Mouse (Mus musculus) bone marrow macrophage, adult 2 months (primary cell): ENCODE results near the gene Rxfp4. TPM values are rescaled to one million over a fixed set of nuclear protein-coding genes. Genes with fewer than 3 reads are reported as not detected.
"Not testable (repeated sequence)": the region's sequence is repeated elsewhere in the genome, so short reads cannot be mapped to it uniquely, and the experiment has no call there.

Source experiments
- H3K27ac ChIP-seq: 2 replicates; pipeline ENCODE4 v1.5.1; 2012; ENCODE audit warnings: low read depth, low read length; ENCODE audit not compliant: insufficient read depth
- H3K4me1 ChIP-seq: 2 replicates; pipeline ENCODE4 v1.6.1; 2012; ENCODE audit warnings: low read length; ENCODE audit not compliant: control insufficient read depth, insufficient read depth
- H3K4me3 ChIP-seq: 2 replicates; pipeline ENCODE4 v1.5.1; 2012; ENCODE audit warnings: mild to moderate bottlenecking, low read length, moderate library complexity; ENCODE audit not compliant: insufficient read depth
- CTCF ChIP-seq: IDR thresholded peaks from 2 replicates; pipeline ENCODE4 v1.5.1; 2012; ENCODE audit warnings: low read depth, mild to moderate bottlenecking, low read length, moderate library complexity
- POLR2A ChIP-seq: IDR thresholded peaks from 2 replicates; pipeline ENCODE4 v1.6.1; 2012; ENCODE audit warnings: mild to moderate bottlenecking, low read depth, low read length, borderline replicate concordance
- polyA plus RNA-seq: library from polyadenylated mRNA; stranded (reverse); fragments of >200 nt; gene quantifications from 2 replicates; pipeline ENCODE4 v1.2.4, GENCODE M21; 2012; ENCODE audit not compliant: missing spikeins, insufficient read depth, insufficient read length

Rxfp4 gene
- polyA plus RNA-seq, 1 experiment: not detected

DNA sequence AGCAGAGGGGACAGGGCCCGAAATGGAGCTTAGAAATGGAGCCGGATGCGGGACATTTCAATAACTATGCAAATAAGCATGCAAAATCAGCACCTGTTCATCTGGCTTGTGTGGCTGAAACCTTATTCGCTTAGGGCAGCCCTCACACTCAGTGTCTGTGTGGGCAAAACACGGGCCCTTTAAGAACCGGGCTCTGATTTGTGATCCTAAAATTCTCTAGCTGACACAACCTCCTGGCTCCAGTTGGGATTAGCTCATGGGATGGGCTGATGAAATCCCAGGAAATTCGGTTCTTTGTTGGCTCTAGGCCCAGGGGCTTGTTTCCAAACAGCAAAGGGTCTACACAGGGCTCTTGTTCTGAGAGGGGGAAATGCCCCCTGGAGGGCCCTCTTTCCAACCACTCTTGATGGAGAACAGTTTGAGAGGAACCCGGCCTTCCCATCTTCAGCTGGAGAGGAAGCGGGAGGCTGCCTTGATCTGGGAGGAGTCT lies 37.0 kb downstream of the Rxfp4 start:
- Histone ChIP-seq H3K4me1 (peaks cover 36% of the 10 kb centered on the region), H3K4me3 (no peak overlapping the region), H3K27ac (no peak overlapping the region)
- no peak for TF ChIP-seq CTCF
- no peak for TF ChIP-seq POLR2A

- TF ChIP-seq CTCF: no peak
- no peak for TF ChIP-seq POLR2A
- Histone ChIP-seq H3K4me1 (peaks cover 32% of the 10 kb centered on the region), H3K27ac (no peak overlapping the region), H3K4me3 (no peak overlapping the region)
Observed at GRCm38 (mm10) chr3:88615117-88615516, 37.8 kb downstream of the Rxfp4 start.

GRCm38 (mm10) chr3:88614418-88614817 lies 38.5 kb downstream of the Rxfp4 start:
- H3K4me3 ChIP-seq: no peak overlapping the region
- H3K4me1 ChIP-seq: peaks cover 33% of the 10 kb centered on the region
- TF ChIP-seq POLR2A (no peak), CTCF (no peak)
- H3K27ac ChIP-seq: no peak overlapping the region

- H3K4me1 ChIP-seq: peaks cover 39% of the 10 kb centered on the region
- H3K4me3 ChIP-seq: no peak overlapping the region; the same call in 1 of the 2 replicates
- no peak for TF ChIP-seq CTCF
- TF ChIP-seq POLR2A: no peak
- peak overlapping the region; percentile 20; the same call in 1 of the 2 replicates for H3K27ac ChIP-seq
Observed at GRCm38 (mm10) chr3:88609066-88609465, 43.9 kb downstream of the Rxfp4 start.

DNA sequence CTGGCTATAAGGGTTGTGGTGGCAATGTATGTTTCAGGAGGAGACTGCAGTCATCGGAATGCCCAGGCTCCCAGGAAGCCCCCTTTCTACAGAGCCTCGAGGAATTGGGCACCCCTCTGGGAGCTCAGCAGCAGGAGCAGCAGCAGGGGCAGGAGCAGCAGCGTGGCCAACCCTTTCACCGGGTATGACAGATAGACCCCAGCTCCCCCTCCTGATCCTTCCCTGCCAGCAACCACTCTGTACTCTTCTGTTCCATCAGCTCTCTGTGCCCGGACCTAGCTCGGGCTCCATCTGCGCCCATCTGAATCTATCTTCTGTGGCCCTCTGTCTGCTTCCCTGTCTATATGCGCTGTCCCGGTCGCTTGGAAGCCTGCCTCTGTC lies 45.2 kb downstream of the Rxfp4 start:
- no peak overlapping the region for H3K27ac ChIP-seq
- TF ChIP-seq CTCF (no peak), POLR2A (no peak)
- peaks cover 49% of the 10 kb centered on the region for H3K4me1 ChIP-seq
- peak overlapping the region; percentile 63 for H3K4me3 ChIP-seq

DNA sequence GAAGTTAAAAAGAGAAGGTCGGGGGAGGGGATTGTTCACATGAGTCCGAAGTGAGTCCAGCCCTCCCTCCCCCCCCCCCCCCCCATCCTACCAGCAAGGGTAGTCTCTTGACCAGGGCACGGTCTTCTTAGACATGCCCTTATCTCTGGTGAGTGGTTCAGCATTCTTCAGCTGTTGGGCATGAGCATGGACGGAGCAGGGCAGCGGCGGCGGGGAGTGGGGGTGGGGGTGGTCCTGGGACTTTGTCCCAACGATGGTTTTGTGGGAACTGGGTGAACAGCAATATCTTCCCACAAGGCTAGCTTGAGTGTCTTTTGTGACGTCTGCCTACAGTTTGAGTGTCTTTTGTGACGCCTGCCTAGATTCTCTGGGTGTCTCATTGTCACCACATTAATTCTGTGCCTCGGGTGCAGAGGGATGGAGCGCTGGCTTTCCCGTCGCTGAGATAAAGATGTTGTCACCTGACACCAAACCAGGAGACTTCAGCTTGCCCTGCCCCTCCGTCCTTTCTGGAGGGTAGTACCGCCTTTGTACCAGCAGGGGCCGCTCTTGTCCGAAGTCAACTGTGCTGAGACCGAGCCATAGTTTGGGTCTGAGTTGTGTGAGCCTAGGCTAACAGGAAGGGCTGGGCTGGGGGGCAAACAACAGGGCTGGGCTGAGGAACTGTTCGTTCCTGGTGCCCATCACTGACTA lies 45.7 kb downstream of the Rxfp4 start:
- peaks cover 52% of the 10 kb centered on the region for H3K4me1 ChIP-seq
- H3K27ac ChIP-seq: peak overlapping the region; percentile 90
- peak overlapping the region; percentile 63 for H3K4me3 ChIP-seq
- peak; percentile 52; the same call in 1 of the 2 replicates for TF ChIP-seq CTCF
- no peak for TF ChIP-seq POLR2A

DNA sequence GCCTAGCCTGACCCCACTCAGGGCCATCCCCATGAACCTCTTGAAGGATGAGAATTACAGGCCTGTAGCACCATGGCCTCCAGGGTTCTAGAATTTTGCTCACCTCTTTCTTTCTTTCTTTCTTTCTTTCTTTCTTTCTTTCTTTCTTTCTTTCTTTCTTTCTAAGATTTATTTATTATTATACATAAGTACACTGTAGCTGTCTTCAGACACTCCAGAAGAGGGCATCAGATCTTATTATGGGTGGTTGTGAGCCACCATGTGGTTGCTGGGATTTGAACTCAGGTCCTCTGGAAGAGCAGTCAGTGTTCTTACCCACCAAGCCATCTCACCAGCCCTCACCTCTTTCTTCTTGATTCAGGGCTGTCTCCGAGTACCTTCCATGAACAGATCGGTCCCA lies 47.3 kb downstream of the Rxfp4 start, which contains the start of gene Arhgef2:
TSS of gene Arhgef2 (plus strand) at position 301 of the 400 bp plus-strand sequence.
- H3K27ac ChIP-seq: peak within 1 kb of the TSS; percentile 73
- not testable (repeated sequence) for H3K4me3 ChIP-seq
- peaks cover 54% of the 10 kb centered on the region for H3K4me1 ChIP-seq

- TF ChIP-seq POLR2A: no peak
- no peak for TF ChIP-seq CTCF
- Histone ChIP-seq H3K27ac (peak overlapping the region; percentile 64; the same call in 1 of the 2 replicates), H3K4me1 (peaks cover 52% of the 10 kb centered on the region), H3K4me3 (no peak overlapping the region)
Observed at GRCm38 (mm10) chr3:88604863-88605262, 48.1 kb downstream of the Rxfp4 start.

- peaks cover 41% of the 10 kb centered on the region for H3K4me1 ChIP-seq
- TF ChIP-seq POLR2A: no peak
- TF ChIP-seq CTCF: peak; percentile 83
- H3K27ac ChIP-seq: peak overlapping the region; percentile 64
- no peak overlapping the region for H3K4me3 ChIP-seq
Observed at GRCm38 (mm10) chr3:88603714-88604161, 49.2 kb downstream of the Rxfp4 start.

GRCm38 (mm10) chr3:88602466-88602865 lies 50.5 kb downstream of the Rxfp4 start:
- H3K4me1 ChIP-seq: peaks cover 33% of the 10 kb centered on the region
- H3K4me3 ChIP-seq: no peak overlapping the region
- H3K27ac ChIP-seq: no peak overlapping the region
- TF ChIP-seq POLR2A (no peak), CTCF (no peak)

Other genes starting within 250 kb of the Rxfp4 start
- 55.0 and 59.7 TPM in 2 replicates for gene Pmf1, start 242.8 kb downstream of the Rxfp4 start, polyA plus RNA-seq
- gene Slc25a44, start 228.0 kb downstream of the Rxfp4 start, polyA plus RNA-seq: 14.0 and 17.5 TPM in 2 replicates
- gene Sema4a, start 192.0 kb downstream of the Rxfp4 start, polyA plus RNA-seq: 178 and 180 TPM in 2 replicates
- 124 and 126 TPM in 2 replicates for gene Lmna, start 143.2 kb downstream of the Rxfp4 start, polyA plus RNA-seq
- gene Mex3a, start 120.7 kb downstream of the Rxfp4 start, polyA plus RNA-seq: 0.13 and 0.16 TPM in 2 replicates
- gene Rab25, start 104.8 kb downstream of the Rxfp4 start, polyA plus RNA-seq: not detected in 2 replicates
- gene Lamtor2, start 100.1 kb downstream of the Rxfp4 start, polyA plus RNA-seq: 149 and 154 TPM in 2 replicates
- gene Ubqln4, start 99.4 kb downstream of the Rxfp4 start, polyA plus RNA-seq: 22.9 and 25.8 TPM in 2 replicates
- 71.3 and 83.2 TPM in 2 replicates for gene Ssr2, start 77.3 kb downstream of the Rxfp4 start, polyA plus RNA-seq
- 140 and 154 TPM in 2 replicates for gene Arhgef2, start 47.2 kb downstream of the Rxfp4 start, polyA plus RNA-seq
- gene Khdc4, start 32.7 kb upstream of the Rxfp4 start, polyA plus RNA-seq: 40.7 and 48.4 TPM in 2 replicates
- 100 and 110 TPM in 2 replicates for gene Rit1, start 63.7 kb upstream of the Rxfp4 start, polyA plus RNA-seq
- gene Syt11, start 122.0 kb upstream of the Rxfp4 start, polyA plus RNA-seq: 12.1 and 13.5 TPM in 2 replicates
- 22.7 and 23.2 TPM in 2 replicates for gene Gon4l, start 182.1 kb upstream of the Rxfp4 start, polyA plus RNA-seq